Mouse (Mus musculus) neural tube, embryonic 11.5 days (tissue): Measurements from ENCODE around the gene Slc6a12. TPM values are rescaled to one million over a fixed set of nuclear protein-coding genes. Genes with fewer than 3 reads are reported as not detected.
A peak's percentile ranks its signal among the peaks of the same experiment; 100 is the strongest.

Experiments
- ATAC-seq: fragments of 200-750 bp; cut with Nextera tagmentation; 2 replicates; pipeline ENCODE4 v1.8.0; 2017; ENCODE audit warnings: moderate number of reproducible peaks, mild to moderate bottlenecking, moderate TSS enrichment, moderate library complexity; ENCODE audit not compliant: insufficient read depth, low FRiP score, low TSS enrichment
- DNase-seq: peaks from one replicate; pipeline ENCODE4 v3.0.0-alpha.2; 2015; ENCODE audit warnings: low spot score
- H3K27ac ChIP-seq: fragments of 300-500 bp; sonication (generic); 2 replicates; pipeline ENCODE4 v1.5.1; 2014; ENCODE audit warnings: low read depth, mild to moderate bottlenecking, low read length
- H3K27me3 ChIP-seq: fragments of 300-500 bp; sonication (generic); 2 replicates; pipeline ENCODE4 v1.6.1; 2014; ENCODE audit warnings: mild to moderate bottlenecking, low read length, mixed read lengths; ENCODE audit not compliant: control insufficient read depth, insufficient read depth
- H3K36me3 ChIP-seq: fragments of 300-500 bp; sonication (generic); 2 replicates; pipeline ENCODE4 v1.6.1; 2014; ENCODE audit warnings: mild to moderate bottlenecking, low read length, moderate library complexity, mixed read lengths; ENCODE audit not compliant: control insufficient read depth, insufficient read depth
- H3K4me1 ChIP-seq: fragments of 300-500 bp; sonication (generic); 2 replicates; pipeline ENCODE4 v1.6.1; 2014; ENCODE audit warnings: low read length, mixed read lengths; ENCODE audit not compliant: control insufficient read depth, insufficient read depth
- H3K4me2 ChIP-seq: fragments of 300-500 bp; sonication (generic); 2 replicates; pipeline ENCODE4 v1.6.1; 2014; ENCODE audit warnings: low read depth, mild to moderate bottlenecking, moderate library complexity
- H3K4me3 ChIP-seq: fragments of 300-500 bp; sonication (generic); 2 replicates; pipeline ENCODE4 v1.5.1; 2014; ENCODE audit warnings: low read depth, low read length
- H3K9ac ChIP-seq: fragments of 300-500 bp; sonication (generic); 2 replicates; pipeline ENCODE4 v1.6.1; 2014; ENCODE audit warnings: mild to moderate bottlenecking, low read length
- H3K9me3 ChIP-seq: fragments of 300-500 bp; sonication (generic); 2 replicates; pipeline ENCODE4 v1.6.1; 2016; ENCODE audit warnings: low read length; ENCODE audit not compliant: control insufficient read depth
- WGBS: fragments of 180-500 bp; shearing (Covaris S2); extraction: QIAGEN DNeasy Blood & Tissue Kit; methylation state at CpG from one replicate; pipeline ENCODE4 v1.1.7; 2014; 5-methylcytosine and 5-hydroxymethylcytosine counted together
- polyA plus RNA-seq: library from polyadenylated mRNA; unstranded; fragments of >200 nt; fragmentation: Nextera tagmentation; extraction: Ambion mirVana; gene quantifications from 2 replicates; pipeline ENCODE4 v1.2.1, GENCODE M21; 2014

Gene Slc6a12
- polyA plus RNA-seq, 1 experiment from 2014 or later = not detected

GRCm38 (mm10) chr6:121319099-121319498 is 23.8 kb upstream of the Slc6a12 start:
- DNase-seq (no peak), ATAC-seq (no peak)
- H3K9me3 ChIP-seq = no peaks in the 10 kb centered on the region
- H3K27me3 ChIP-seq = no peaks in the 10 kb centered on the region
- no peaks in the 10 kb centered on the region for H3K36me3 ChIP-seq
- no peak overlapping the region for H3K4me2 ChIP-seq
- H3K27ac ChIP-seq = no peak overlapping the region
- 69% methylated on average over 6 of the region's 6 CpGs for WGBS
- H3K4me1 ChIP-seq = no peaks in the 10 kb centered on the region
- H3K9ac ChIP-seq = no peak overlapping the region
- H3K4me3 ChIP-seq = no peak overlapping the region

GRCm38 (mm10) chr6:121322381-121323110 is 20.3 kb upstream of the Slc6a12 start:
- ATAC-seq (no peak), DNase-seq (no peak)
- Histone ChIP-seq H3K27me3 (no peaks in the 10 kb centered on the region), H3K27ac (no peak overlapping the region), H3K9ac (no peak overlapping the region), H3K36me3 (no peaks in the 10 kb centered on the region), H3K9me3 (no peaks in the 10 kb centered on the region), H3K4me3 (no peak overlapping the region), H3K4me2 (no peak overlapping the region), H3K4me1 (no peaks in the 10 kb centered on the region)
- WGBS = 81% methylated on average over 9 of the region's 9 CpGs

DNA sequence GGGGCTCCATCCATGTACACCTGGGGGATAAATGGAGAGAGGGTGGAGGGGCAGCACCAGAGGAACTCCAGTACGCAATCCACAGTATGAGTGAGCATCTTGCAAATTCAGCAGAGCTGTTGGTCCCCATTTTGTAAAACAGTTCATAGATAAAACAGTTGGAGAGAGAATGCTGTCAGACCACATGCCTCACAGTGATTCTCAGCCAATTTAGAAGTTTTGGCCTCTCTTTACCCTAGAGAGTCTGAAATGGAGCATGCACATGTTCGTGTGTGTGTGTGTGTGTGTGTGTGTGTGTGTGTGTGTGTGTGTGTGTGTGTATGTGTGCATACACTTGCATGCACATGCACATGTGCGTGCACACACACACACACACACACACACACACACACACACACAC is 17.6 kb upstream of the Slc6a12 start:
- H3K4me2 ChIP-seq = no peak overlapping the region
- no peaks in the 10 kb centered on the region for H3K9me3 ChIP-seq
- WGBS = 84% methylated on average over 2 of the region's 3 CpGs
- DNase-seq (no peak), ATAC-seq (no peak)
- no peak overlapping the region for H3K4me3 ChIP-seq
- no peak overlapping the region for H3K9ac ChIP-seq
- no peaks in the 10 kb centered on the region for H3K27me3 ChIP-seq
- H3K4me1 ChIP-seq = peaks cover 5% of the 10 kb centered on the region; the same call in 1 of the 2 replicates
- no peak overlapping the region for H3K27ac ChIP-seq
- H3K36me3 ChIP-seq = no peaks in the 10 kb centered on the region

GRCm38 (mm10) chr6:121325740-121326139 is 17.1 kb upstream of the Slc6a12 start:
- H3K4me2 ChIP-seq = no peak overlapping the region
- H3K4me3 ChIP-seq = no peak overlapping the region
- H3K27me3 ChIP-seq = no peaks in the 10 kb centered on the region
- DNase-seq (no peak), ATAC-seq (no peak)
- no peak overlapping the region for H3K9ac ChIP-seq
- no peaks in the 10 kb centered on the region for H3K9me3 ChIP-seq
- WGBS = 80% methylated on average over 9 of the region's 9 CpGs
- peaks cover 5% of the 10 kb centered on the region; the same call in 1 of the 2 replicates for H3K4me1 ChIP-seq
- H3K36me3 ChIP-seq = no peaks in the 10 kb centered on the region
- H3K27ac ChIP-seq = no peak overlapping the region

DNA sequence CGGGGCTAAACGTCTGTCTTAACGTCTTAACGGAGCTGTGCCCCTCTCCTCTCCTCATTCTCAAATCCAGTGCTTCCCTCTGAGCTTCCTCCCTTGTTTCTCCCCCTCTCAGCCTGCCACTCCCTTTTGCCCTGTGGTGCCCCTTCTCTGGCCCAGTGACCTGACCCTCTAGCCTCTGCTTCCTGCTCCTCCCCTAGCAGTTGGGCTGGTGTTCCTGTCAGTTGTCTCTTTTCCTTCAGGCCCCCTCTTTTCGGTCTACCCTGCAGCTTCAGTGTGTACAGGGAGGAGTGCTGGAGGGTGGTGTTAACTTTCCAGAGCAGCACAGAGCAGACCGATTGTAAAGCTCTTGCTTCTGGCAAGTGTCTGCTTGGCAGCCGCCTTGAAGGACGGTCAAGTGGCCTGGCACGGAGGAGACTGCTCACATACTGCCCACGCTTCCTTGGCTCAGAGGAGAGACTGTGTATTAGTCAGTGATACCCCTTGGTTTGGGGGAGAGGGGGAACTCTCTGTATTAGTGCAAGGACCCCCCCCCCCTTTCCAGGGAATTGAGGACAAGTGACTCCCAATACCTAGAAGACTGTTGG is 16.3 kb upstream of the Slc6a12 start:
- no peaks in the 10 kb centered on the region for H3K27me3 ChIP-seq
- H3K4me2 ChIP-seq = no peak overlapping the region
- ATAC-seq (no peak), DNase-seq (no peak)
- no peak overlapping the region for H3K4me3 ChIP-seq
- H3K4me1 ChIP-seq = peaks cover 5% of the 10 kb centered on the region; the same call in 1 of the 2 replicates
- no peaks in the 10 kb centered on the region for H3K36me3 ChIP-seq
- H3K9ac ChIP-seq = no peak overlapping the region
- 62% methylated on average over 10 of the region's 10 CpGs for WGBS
- no peaks in the 10 kb centered on the region for H3K9me3 ChIP-seq
- H3K27ac ChIP-seq = no peak overlapping the region

GRCm38 (mm10) chr6:121328417-121328884 is 14.4 kb upstream of the Slc6a12 start:
- Histone ChIP-seq H3K27ac (no peak overlapping the region), H3K9me3 (no peaks in the 10 kb centered on the region), H3K9ac (no peak overlapping the region), H3K4me2 (no peak overlapping the region), H3K36me3 (no peaks in the 10 kb centered on the region), H3K27me3 (no peaks in the 10 kb centered on the region), H3K4me1 (peaks cover 5% of the 10 kb centered on the region; the same call in 1 of the 2 replicates), H3K4me3 (no peak overlapping the region)
- DNase-seq = no peak
- ATAC-seq = no peak
- WGBS = 66% methylated on average over 9 of the region's 9 CpGs

GRCm38 (mm10) chr6:121329848-121330508 is 12.9 kb upstream of the Slc6a12 start:
- H3K9me3 ChIP-seq = no peaks in the 10 kb centered on the region
- H3K4me2 ChIP-seq = no peak overlapping the region
- no peak overlapping the region for H3K27ac ChIP-seq
- DNase-seq (peak; percentile 54), ATAC-seq (no peak)
- H3K27me3 ChIP-seq = no peaks in the 10 kb centered on the region
- WGBS = 8% methylated on average over 10 of the region's 10 CpGs
- H3K9ac ChIP-seq = no peak overlapping the region
- H3K4me3 ChIP-seq = no peak overlapping the region
- peaks cover 5% of the 10 kb centered on the region; the same call in 1 of the 2 replicates for H3K4me1 ChIP-seq
- H3K36me3 ChIP-seq = no peaks in the 10 kb centered on the region

GRCm38 (mm10) chr6:121335841-121336240 is 7.0 kb upstream of the Slc6a12 start:
- H3K27me3 ChIP-seq = no peaks in the 10 kb centered on the region
- H3K4me2 ChIP-seq = no peak overlapping the region
- no peak overlapping the region for H3K27ac ChIP-seq
- H3K9me3 ChIP-seq = no peaks in the 10 kb centered on the region
- WGBS = 80% methylated on average over 9 of the region's 9 CpGs
- H3K9ac ChIP-seq = no peak overlapping the region
- H3K4me1 ChIP-seq = no peaks in the 10 kb centered on the region
- DNase-seq (no peak), ATAC-seq (no peak)
- H3K4me3 ChIP-seq = no peak overlapping the region
- H3K36me3 ChIP-seq = no peaks in the 10 kb centered on the region
